Mouse (Mus musculus) bone marrow, adult 2 months (tissue): ENCODE measurements around the gene Rcan2. TPM values are rescaled to one million over a fixed set of nuclear protein-coding genes. Genes with fewer than 3 reads are reported as not detected.

Experiments
- H3K27ac ChIP-seq: fragments of 200-500 bp; 2 replicates; pipeline ENCODE4 v1.5.1; 2012; ENCODE audit warnings: low read depth, mild to moderate bottlenecking, control low read depth, inconsistent platforms, low read length; ENCODE audit not compliant: control insufficient read depth, poor library complexity, insufficient read depth
- H3K4me1 ChIP-seq: fragments of 200-500 bp; 2 replicates; pipeline ENCODE4 v1.6.1; 2011; ENCODE audit warnings: low read length; ENCODE audit not compliant: control insufficient read depth, insufficient read depth
- H3K4me3 ChIP-seq: fragments of 200-500 bp; replicated peaks from 2 replicates; pipeline ENCODE3; 2011; ENCODE audit warnings: mild to moderate bottlenecking, low read depth, low read length, control low read depth; ENCODE audit not compliant: control insufficient read depth
- CTCF ChIP-seq: fragments of 200-500 bp; IDR thresholded peaks from 2 replicates; pipeline ENCODE4 v1.5.1; 2011; ENCODE audit warnings: low read length, control low read depth; ENCODE audit not compliant: control insufficient read depth, insufficient read depth
- POLR2A ChIP-seq: fragments of 200-500 bp; IDR thresholded peaks from 2 replicates; pipeline ENCODE4 v1.6.1; 2011; ENCODE audit warnings: low read depth, mild to moderate bottlenecking, control low read depth, low read length, borderline replicate concordance; ENCODE audit not compliant: control insufficient read depth
- WGBS: fragments of 180-500 bp; shearing (Covaris S2); methylation state at CpG from one replicate; pipeline ENCODE4 v1.1.7; 2018; 5-methylcytosine and 5-hydroxymethylcytosine counted together
- polyA plus RNA-seq: library from polyadenylated mRNA; stranded (reverse); fragments of >200 nt; gene quantifications from 2 replicates; pipeline ENCODE4 v1.2.4, GENCODE M21; 2011; ENCODE audit warnings: low replicate concordance; ENCODE audit not compliant: missing spikeins, insufficient read depth, insufficient read length

Rcan2 gene
- polyA plus RNA-seq, 1 experiment = 2.1 TPM

- no peak for TF ChIP-seq CTCF
- Histone ChIP-seq H3K4me1 (no peaks in the 10 kb centered on the region), H3K4me3 (no peak overlapping the region), H3K27ac (no peak overlapping the region)
- WGBS = 83% methylated on average over 3 of the region's 3 CpGs
These were observed 178.8 kb downstream of the Rcan2 start for GRCm38 (mm10) chr17:43979925-43980324.

GRCm38 (mm10) chr17:43982505-43982904 is 181.4 kb downstream of the Rcan2 start:
- Histone ChIP-seq H3K4me1 (no peaks in the 10 kb centered on the region), H3K27ac (no peak overlapping the region), H3K4me3 (no peak overlapping the region)
- 31% methylated on average over 1 of the region's 1 CpGs for WGBS
- no peak for TF ChIP-seq POLR2A

- no peak for TF ChIP-seq POLR2A
- no peaks in the 10 kb centered on the region for H3K4me1 ChIP-seq
- 81% methylated on average over 5 of the region's 5 CpGs for WGBS
- H3K27ac ChIP-seq = no peak overlapping the region
- no peak overlapping the region for H3K4me3 ChIP-seq
These were observed 188.3 kb downstream of the Rcan2 start for GRCm38 (mm10) chr17:43989334-43989945.

- no peak overlapping the region for H3K4me3 ChIP-seq
- no peak overlapping the region for H3K27ac ChIP-seq
- WGBS = 77% methylated on average over 10 of the region's 10 CpGs
- no peak for TF ChIP-seq POLR2A
- TF ChIP-seq CTCF = no peak
- no peaks in the 10 kb centered on the region for H3K4me1 ChIP-seq
These were observed 189.8 kb downstream of the Rcan2 start for GRCm38 (mm10) chr17:43990957-43991383.

- H3K4me1 ChIP-seq = no peaks in the 10 kb centered on the region
- WGBS = 77% methylated on average over 4 of the region's 4 CpGs
- H3K27ac ChIP-seq = no peak overlapping the region
- no peak for TF ChIP-seq POLR2A
- TF ChIP-seq CTCF = no peak
- no peak overlapping the region for H3K4me3 ChIP-seq
These were observed 192.9 kb downstream of the Rcan2 start for GRCm38 (mm10) chr17:43994080-43994479.

GRCm38 (mm10) chr17:43997514-43997913 is 196.4 kb downstream of the Rcan2 start:
- no peak overlapping the region for H3K27ac ChIP-seq
- whole genome bisulfite sequencing = 29% methylated on average over 7 of the region's 7 CpGs
- no peak overlapping the region for H3K4me3 ChIP-seq
- no peaks in the 10 kb centered on the region for H3K4me1 ChIP-seq
- TF ChIP-seq CTCF (no peak), POLR2A (no peak)

- no peak overlapping the region for H3K4me3 ChIP-seq
- no peak for TF ChIP-seq POLR2A
- no peak for TF ChIP-seq CTCF
- WGBS = 73% methylated on average over 6 of the region's 6 CpGs
- no peak overlapping the region for H3K27ac ChIP-seq
- H3K4me1 ChIP-seq = no peaks in the 10 kb centered on the region
These were observed 196.9 kb downstream of the Rcan2 start for GRCm38 (mm10) chr17:43998095-43998494.

- TF ChIP-seq CTCF (no peak), POLR2A (no peak)
- no peaks in the 10 kb centered on the region for H3K4me1 ChIP-seq
- H3K4me3 ChIP-seq = no peak overlapping the region
- no peak overlapping the region for H3K27ac ChIP-seq
- WGBS = 93% methylated on average over 2 of the region's 2 CpGs
These were observed 203.2 kb downstream of the Rcan2 start for GRCm38 (mm10) chr17:44004401-44004800.

- Histone ChIP-seq H3K4me1 (no peaks in the 10 kb centered on the region), H3K4me3 (no peak overlapping the region), H3K27ac (no peak overlapping the region)
- WGBS = 70% methylated on average over 2 of the region's 2 CpGs
- no peak for TF ChIP-seq CTCF
- no peak for TF ChIP-seq POLR2A
These were observed 206.3 kb downstream of the Rcan2 start for GRCm38 (mm10) chr17:44007411-44007810.
